Mouse (Mus musculus) megakaryocyte, adult 5-6 weeks (primary cell): ENCODE measurements around the gene Olfm3. TPM values are rescaled to one million over a fixed set of nuclear protein-coding genes. Genes with fewer than 3 reads are reported as not detected.

Source experiments
- ATAC-seq: 2 replicates; pipeline ENCODE4 v1.8.0; 2016; ENCODE audit warnings: mild to moderate bottlenecking, inconsistent platforms; ENCODE audit not compliant: poor library complexity, severe bottlenecking
- total RNA-seq, 2 experiments: library from RNA; stranded (forward) in 1 of 2; stranded (reverse) in 1 of 2; fragments of 153-499, 151-499 nt in 1 of 2; fragments of 221-1000, 200-1000 nt in 1 of 2; gene quantifications; 2 replicates each; pipeline versions ENCODE4 v1.2.3 to v1.2.4; 2015 to 2017

The Olfm3 gene
- total RNA-seq, 2 experiments from 2014 or later, result not detected

- ATAC-seq, result no peak
These were observed 161.0 kb downstream of the Olfm3 start for GRCm38 (mm10) chr3:115064901-115065300.

- no peak for ATAC-seq
These were observed 176.7 kb downstream of the Olfm3 start for GRCm38 (mm10) chr3:115080428-115081181.

- no peak for ATAC-seq
These were observed 177.5 kb downstream of the Olfm3 start for GRCm38 (mm10) chr3:115081371-115081770.

- no peak for ATAC-seq
These were observed 179.1 kb downstream of the Olfm3 start for GRCm38 (mm10) chr3:115082947-115083346.

- no peak for ATAC-seq
These were observed 184.4 kb downstream of the Olfm3 start for GRCm38 (mm10) chr3:115088281-115088680.

- no peak for ATAC-seq
These were observed 186.8 kb downstream of the Olfm3 start for GRCm38 (mm10) chr3:115090670-115091069.

GRCm38 (mm10) chr3:115095496-115095895, 191.6 kb downstream of the Olfm3 start:
- ATAC-seq, result no peak

GRCm38 (mm10) chr3:115099590-115099989, 195.7 kb downstream of the Olfm3 start:
- no peak for ATAC-seq

- no peak for ATAC-seq
These were observed 200.4 kb downstream of the Olfm3 start for GRCm38 (mm10) chr3:115104155-115104801.

- no peak for ATAC-seq
These were observed 201.1 kb downstream of the Olfm3 start for GRCm38 (mm10) chr3:115104802-115105493.

- no peak for ATAC-seq
These were observed 241.8 kb downstream of the Olfm3 start for GRCm38 (mm10) chr3:115145722-115146121.

- ATAC-seq, result no peak
These were observed 242.4 kb downstream of the Olfm3 start for GRCm38 (mm10) chr3:115146244-115146643.

GRCm38 (mm10) chr3:115158903-115159473, 255.1 kb downstream of the Olfm3 start:
- no peak for ATAC-seq

- ATAC-seq, result no peak
These were observed 270.7 kb downstream of the Olfm3 start for GRCm38 (mm10) chr3:115174625-115175024.
